Mouse (Mus musculus) E14TG2a.4 (cell line): ENCODE results near the gene Smg1.

Source experiments
- CTCF ChIP-seq: conservative IDR thresholded peaks from 2 replicates; pipeline ENCODE4 v1.5.1; 2014; ENCODE audit warnings: low read length
- NANOG ChIP-seq: IDR thresholded peaks from 2 replicates; pipeline ENCODE4 v1.6.1; 2014; ENCODE audit warnings: borderline replicate concordance, low read length, mixed read lengths

GRCm38 (mm10) chr7:118116787-118117538 is 126.5 kb downstream of the Smg1 start:
- TF ChIP-seq CTCF, result no peak
- TF ChIP-seq NANOG, result no peak
